Mouse (Mus musculus) midbrain, embryonic 14.5 days (tissue): ENCODE data around the gene Prkca. TPM values are rescaled to one million over a fixed set of nuclear protein-coding genes. Genes with fewer than 3 reads are reported as not detected.
A peak's percentile ranks its signal among the peaks of the same experiment; 100 is the strongest.

ENCODE experiments used
- ATAC-seq: fragments of 200-750 bp; cut with Nextera tagmentation; 2 replicates; pipeline ENCODE4 v1.8.0; 2017; ENCODE audit warnings: moderate number of reproducible peaks, moderate library complexity; ENCODE audit not compliant: low FRiP score, low TSS enrichment
- DNase-seq: peaks from one replicate; pipeline ENCODE4 v3.0.0-alpha.2; 2015
- H3K27ac ChIP-seq: fragments of 300-500 bp; sonication (generic); replicated peaks from 2 replicates; pipeline ENCODE4 v1.5.1; 2014; ENCODE audit warnings: mild to moderate bottlenecking, low read depth, low read length, moderate library complexity
- H3K27me3 ChIP-seq: fragments of 300-500 bp; sonication (generic); 2 replicates; pipeline ENCODE4 v1.6.1; 2014; ENCODE audit warnings: low read length, control low read depth, mixed read lengths; ENCODE audit not compliant: control insufficient read depth, insufficient read depth
- H3K36me3 ChIP-seq: fragments of 300-500 bp; sonication (generic); 2 replicates; pipeline ENCODE4 v1.6.1; 2014; ENCODE audit warnings: low read length, control low read depth; ENCODE audit not compliant: control insufficient read depth, insufficient read depth
- H3K4me1 ChIP-seq: fragments of 300-500 bp; sonication (generic); 2 replicates; pipeline ENCODE4 v1.6.1; 2014; ENCODE audit warnings: mild to moderate bottlenecking, antibody characterized with exemption, low read length, control low read depth; ENCODE audit not compliant: control insufficient read depth, insufficient read depth
- H3K4me2 ChIP-seq: fragments of 300-500 bp; sonication (generic); 2 replicates; pipeline ENCODE4 v1.6.1; 2014; ENCODE audit warnings: mild to moderate bottlenecking, low read length, moderate library complexity
- H3K4me3 ChIP-seq: fragments of 300-500 bp; sonication (generic); replicated peaks from 2 replicates; pipeline ENCODE4 v1.5.1; 2014; ENCODE audit warnings: low read depth, low read length
- H3K9ac ChIP-seq: fragments of 300-500 bp; sonication (generic); replicated peaks from 2 replicates; pipeline ENCODE4 v1.6.1; 2014; ENCODE audit warnings: mild to moderate bottlenecking, low read length, moderate library complexity
- H3K9me3 ChIP-seq: fragments of 300-500 bp; sonication (generic); 2 replicates; pipeline ENCODE4 v1.6.1; 2016; ENCODE audit warnings: low read length, control low read depth, mixed read lengths; ENCODE audit not compliant: control insufficient read depth
- WGBS: fragments of 180-500 bp; shearing (Covaris S2); extraction: QIAGEN DNeasy Blood & Tissue Kit; methylation state at CpG from one replicate; pipeline ENCODE4 v1.1.7; 2014; 5-methylcytosine and 5-hydroxymethylcytosine counted together
- polyA plus RNA-seq: library from polyadenylated mRNA; unstranded; fragments of >200 nt; fragmentation: Nextera tagmentation; extraction: Ambion mirVana; gene quantifications from 2 replicates; pipeline ENCODE4 v1.2.1, GENCODE M21; 2014

Gene Prkca
- polyA plus RNA-seq, 1 experiment from 2014 or later: 7.6 TPM

GRCm38 (mm10) chr11:108258811-108259266 lies 84.9 kb downstream of the Prkca start:
- Histone ChIP-seq H3K4me2 (no peak overlapping the region), H3K36me3 (no peaks in the 10 kb centered on the region), H3K9ac (no peak overlapping the region), H3K4me3 (no peak overlapping the region), H3K27ac (no peak overlapping the region), H3K9me3 (no peaks in the 10 kb centered on the region), H3K4me1 (peaks cover 16% of the 10 kb centered on the region), H3K27me3 (no peaks in the 10 kb centered on the region)
- 68% methylated on average over 5 of the region's 5 CpGs for WGBS
- ATAC-seq (no peak), DNase-seq (peak; percentile 41)

DNA sequence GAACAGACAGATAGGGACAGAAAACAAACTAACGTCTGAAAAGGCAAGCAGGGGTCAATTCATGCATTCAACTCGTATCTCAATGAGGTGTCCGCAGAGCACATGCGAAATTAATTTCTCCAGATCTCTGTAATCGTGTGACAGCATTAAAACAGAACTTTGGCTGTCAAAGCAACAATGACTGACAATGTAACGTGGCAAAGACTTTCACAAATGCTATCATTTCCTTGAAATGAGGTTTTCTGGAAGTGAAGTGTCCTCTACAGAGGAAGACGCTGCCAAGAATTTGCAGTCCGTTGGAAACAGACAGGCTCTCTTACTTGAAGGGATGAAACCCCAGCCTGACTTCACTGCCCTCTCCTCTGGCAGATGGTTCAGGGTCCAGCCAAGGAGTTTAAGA lies 85.8 kb downstream of the Prkca start:
- 83% methylated on average over 8 of the region's 8 CpGs for WGBS
- H3K27ac ChIP-seq: no peak overlapping the region
- no peaks in the 10 kb centered on the region for H3K36me3 ChIP-seq
- no peak overlapping the region for H3K4me3 ChIP-seq
- H3K4me1 ChIP-seq: peaks cover 16% of the 10 kb centered on the region
- no peak overlapping the region for H3K4me2 ChIP-seq
- no peak overlapping the region for H3K9ac ChIP-seq
- no peaks in the 10 kb centered on the region for H3K9me3 ChIP-seq
- H3K27me3 ChIP-seq: no peaks in the 10 kb centered on the region
- DNase-seq: no peak
- no peak for ATAC-seq

DNA sequence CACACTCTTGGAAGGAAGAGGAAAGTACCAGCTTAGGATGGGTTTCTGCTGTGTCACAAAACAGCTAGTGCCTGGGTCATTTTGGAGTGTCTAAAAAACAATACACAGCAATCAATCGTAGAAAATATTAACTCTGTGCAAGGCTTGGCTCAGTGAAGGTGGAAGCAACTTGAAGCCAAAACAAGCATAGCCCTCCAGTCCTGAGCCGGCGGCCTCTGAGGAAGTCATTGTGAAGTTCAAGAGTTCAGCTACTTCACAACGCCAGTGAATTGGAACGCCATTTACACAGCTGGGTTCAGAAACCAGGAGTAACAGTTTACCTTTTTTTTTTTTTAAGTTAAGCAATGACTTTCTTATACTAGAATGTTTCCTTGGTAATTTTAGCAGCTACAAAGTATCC lies 89.0 kb downstream of the Prkca start:
- Histone ChIP-seq H3K36me3 (no peaks in the 10 kb centered on the region), H3K4me2 (no peak overlapping the region), H3K4me3 (no peak overlapping the region), H3K4me1 (0 out of 2 replicates have a peak, but pooled peaks cover 5% of the 10 kb centered on the region), H3K27me3 (no peaks in the 10 kb centered on the region), H3K27ac (no peak overlapping the region), H3K9me3 (no peaks in the 10 kb centered on the region), H3K9ac (no peak overlapping the region)
- ATAC-seq (no peak), DNase-seq (no peak)
- WGBS: 91% methylated on average over 5 of the region's 5 CpGs

DNA sequence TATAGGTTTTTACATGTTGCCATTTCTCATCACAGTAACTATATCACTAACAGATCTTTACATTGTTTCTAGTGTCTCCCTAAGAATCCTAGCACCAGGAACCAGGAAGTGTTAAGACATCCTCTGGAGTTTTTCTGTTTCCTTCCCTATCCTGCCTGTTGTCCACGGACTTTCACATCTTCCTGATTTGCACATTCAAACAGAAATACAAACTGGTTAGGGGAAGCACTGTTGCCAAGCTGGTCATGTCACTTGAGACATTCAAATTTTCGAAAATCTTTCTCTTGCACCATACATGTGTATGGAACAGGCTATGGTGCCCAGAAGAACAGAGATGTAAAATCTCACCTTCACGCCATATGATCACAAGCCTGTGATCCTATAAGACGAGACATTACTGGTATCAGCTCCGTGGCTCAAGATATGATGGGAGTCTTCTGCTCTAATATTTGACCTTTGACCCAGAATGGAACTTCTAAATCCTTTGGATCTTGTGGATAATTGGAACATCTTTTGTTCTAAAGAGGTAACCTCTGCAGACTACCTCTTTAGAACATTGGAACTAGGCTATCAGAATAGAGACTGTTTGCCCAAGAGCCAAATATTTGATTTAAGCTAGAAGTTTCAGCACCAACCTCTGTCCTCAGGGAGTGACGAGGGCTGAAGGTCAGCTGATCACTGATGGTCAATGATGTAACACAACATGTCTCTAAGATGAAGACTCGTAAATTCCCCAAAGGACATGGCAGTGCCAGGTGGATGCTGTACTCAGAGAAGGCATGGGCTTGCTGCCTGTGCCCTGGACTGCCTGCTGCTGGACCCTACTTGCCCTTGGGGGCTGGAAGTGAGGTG lies 91.6 kb downstream of the Prkca start:
- no peaks in the 10 kb centered on the region for H3K4me1 ChIP-seq
- 85% methylated on average over 7 of the region's 7 CpGs for WGBS
- no peak for ATAC-seq

DNA sequence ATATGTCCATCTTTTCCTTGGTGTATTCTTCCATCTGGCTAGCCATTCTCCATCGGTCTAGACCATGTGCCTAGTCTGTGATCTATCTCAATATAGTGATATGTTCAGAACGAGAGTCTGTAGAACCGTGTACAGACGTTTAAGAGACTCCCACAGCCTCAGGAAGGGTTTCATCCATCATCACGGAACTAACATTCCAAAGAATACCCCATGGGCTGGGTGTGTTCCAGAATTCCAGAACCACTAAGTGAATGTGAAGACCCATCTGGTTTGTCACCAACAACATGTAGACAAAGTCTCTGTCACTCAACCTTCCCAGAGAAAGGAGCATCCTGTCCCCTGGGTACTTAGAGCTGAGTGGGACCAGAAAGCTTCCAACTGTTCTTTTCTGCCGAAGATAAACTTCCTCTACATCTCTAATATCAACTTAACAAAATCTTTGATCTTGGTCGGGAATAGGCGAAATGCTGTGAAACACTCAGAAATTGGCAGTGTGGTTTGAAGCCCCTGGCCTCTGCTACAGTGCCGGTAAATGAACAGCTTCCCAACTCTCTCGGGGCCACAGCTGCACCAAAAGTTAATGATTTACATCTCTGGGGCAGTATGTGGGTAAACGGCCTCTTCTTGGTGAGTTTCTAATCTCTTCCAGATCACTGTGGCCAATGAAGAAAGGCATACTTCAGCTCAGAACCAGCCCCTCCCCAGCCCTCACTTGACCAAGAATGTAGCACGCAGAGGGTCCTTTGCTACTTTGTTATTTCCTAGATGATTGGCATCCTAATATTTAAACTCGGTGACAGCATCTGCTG lies 92.7 kb downstream of the Prkca start:
- H3K4me1 ChIP-seq: no peaks in the 10 kb centered on the region
- H3K36me3 ChIP-seq: no peaks in the 10 kb centered on the region
- H3K27me3 ChIP-seq: no peaks in the 10 kb centered on the region
- WGBS: 87% methylated on average over 13 of the region's 13 CpGs
- H3K27ac ChIP-seq: no peak overlapping the region
- no peaks in the 10 kb centered on the region for H3K9me3 ChIP-seq
- no peak overlapping the region for H3K4me2 ChIP-seq
- ATAC-seq (no peak), DNase-seq (no peak)
- H3K9ac ChIP-seq: no peak overlapping the region
- no peak overlapping the region for H3K4me3 ChIP-seq

More for the DNA sequence above, 91.6 kb downstream of the Prkca start:
- DNase-seq: no peak
- H3K36me3 ChIP-seq: no peaks in the 10 kb centered on the region
- no peaks in the 10 kb centered on the region for H3K27me3 ChIP-seq
- H3K9me3 ChIP-seq: no peaks in the 10 kb centered on the region
- no peak overlapping the region for H3K4me3 ChIP-seq
- no peak overlapping the region for H3K27ac ChIP-seq
- H3K4me2 ChIP-seq: no peak overlapping the region
- no peak overlapping the region for H3K9ac ChIP-seq

- H3K36me3 ChIP-seq: no peaks in the 10 kb centered on the region
- ATAC-seq: no peak
- no peaks in the 10 kb centered on the region for H3K4me1 ChIP-seq
- 75% methylated on average over 1 of the region's 1 CpGs for WGBS
- no peaks in the 10 kb centered on the region for H3K9me3 ChIP-seq
- no peaks in the 10 kb centered on the region for H3K27me3 ChIP-seq
- no peak overlapping the region for H3K4me2 ChIP-seq
- no peak overlapping the region for H3K9ac ChIP-seq
- H3K4me3 ChIP-seq: no peak overlapping the region
- no peak for DNase-seq
- H3K27ac ChIP-seq: no peak overlapping the region
Observed at GRCm38 (mm10) chr11:108250146-108250635, 93.5 kb downstream of the Prkca start.

- no peaks in the 10 kb centered on the region for H3K36me3 ChIP-seq
- no peak overlapping the region for H3K4me3 ChIP-seq
- 82% methylated on average over 5 of the region's 5 CpGs for WGBS
- H3K9me3 ChIP-seq: no peaks in the 10 kb centered on the region
- no peaks in the 10 kb centered on the region for H3K27me3 ChIP-seq
- H3K9ac ChIP-seq: no peak overlapping the region
- H3K4me1 ChIP-seq: no peaks in the 10 kb centered on the region
- DNase-seq (no peak), ATAC-seq (no peak)
- H3K4me2 ChIP-seq: no peak overlapping the region
- no peak overlapping the region for H3K27ac ChIP-seq
Observed at GRCm38 (mm10) chr11:108249487-108249886, 94.2 kb downstream of the Prkca start.

DNA sequence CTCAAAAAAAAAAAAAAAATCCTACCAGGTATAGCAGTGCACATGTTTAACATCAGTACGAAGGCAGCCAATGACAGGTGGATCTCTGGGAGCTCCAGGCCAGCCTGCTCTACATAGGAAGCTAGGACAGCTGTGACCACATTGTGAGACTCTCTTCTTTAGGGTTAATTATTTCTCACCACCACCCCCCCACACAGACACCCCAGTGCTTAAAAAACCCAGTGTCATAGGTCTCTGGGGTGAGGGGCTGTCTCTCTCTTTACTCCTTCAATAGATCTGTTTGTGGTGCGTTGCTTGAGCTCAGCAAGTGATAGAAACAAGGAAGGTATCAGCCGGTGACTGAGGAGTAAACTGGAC lies 94.7 kb downstream of the Prkca start:
- Histone ChIP-seq H3K9me3 (no peaks in the 10 kb centered on the region), H3K4me1 (no peaks in the 10 kb centered on the region), H3K36me3 (no peaks in the 10 kb centered on the region), H3K9ac (no peak overlapping the region), H3K27ac (no peak overlapping the region), H3K4me3 (no peak overlapping the region), H3K27me3 (no peaks in the 10 kb centered on the region), H3K4me2 (no peak overlapping the region)
- 78% methylated on average over 3 of the region's 3 CpGs for WGBS
- ATAC-seq (no peak), DNase-seq (no peak)
